Mouse (Mus musculus): ENCODE results near the gene Arhgef10l.
A peak's percentile ranks its signal among the peaks of the same experiment; 100 is the strongest.
"Not testable (repeated sequence)": the region's sequence is repeated elsewhere in the genome, so short reads cannot be mapped to it uniquely, and the experiment has no call there.

Arhgef10l gene

DNA sequence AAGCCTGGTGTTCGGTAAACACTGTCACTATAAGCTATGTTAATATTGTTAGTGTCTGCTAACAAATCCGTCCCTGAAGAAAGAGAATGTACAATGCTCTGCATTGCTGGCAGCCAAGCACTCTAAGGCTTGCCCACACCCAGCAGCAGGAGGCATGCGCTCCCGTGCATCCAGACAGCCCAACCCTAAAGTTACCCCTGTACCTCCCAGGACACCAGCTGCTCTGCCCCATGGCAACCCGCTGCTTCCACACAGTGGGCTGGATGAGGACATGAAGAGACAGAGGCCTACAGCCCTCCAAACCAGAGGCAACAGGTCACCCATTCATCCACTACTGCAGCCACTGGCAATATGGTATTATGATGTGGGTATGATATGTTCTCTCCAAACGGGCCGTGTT lies 60.0 kb downstream of the Arhgef10l start:
- no peak for DNase-seq (ENCODE audit: low spot score)

DNA sequence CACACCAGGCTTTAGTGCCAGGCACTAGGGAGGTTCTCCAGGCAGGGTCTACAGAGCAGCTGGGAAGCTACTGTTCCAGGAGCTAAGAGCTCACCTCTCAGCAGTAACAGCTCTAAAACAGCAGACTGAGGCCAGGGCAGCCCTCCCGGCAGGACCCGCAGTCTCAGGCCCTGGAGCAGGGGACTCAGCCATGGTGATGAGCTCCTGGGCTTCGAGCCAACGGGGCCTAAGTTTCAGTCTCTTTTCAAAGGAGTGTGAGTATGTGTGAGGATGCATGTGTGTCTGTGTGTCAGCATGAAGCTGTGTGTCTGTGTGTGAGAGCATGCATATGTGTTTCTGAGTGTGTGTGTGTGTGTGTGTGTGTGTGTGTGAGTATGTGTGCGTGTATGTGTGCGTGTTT lies 60.6 kb downstream of the Arhgef10l start:
- no peak for DNase-seq (ENCODE audit: low spot score)

DNA sequence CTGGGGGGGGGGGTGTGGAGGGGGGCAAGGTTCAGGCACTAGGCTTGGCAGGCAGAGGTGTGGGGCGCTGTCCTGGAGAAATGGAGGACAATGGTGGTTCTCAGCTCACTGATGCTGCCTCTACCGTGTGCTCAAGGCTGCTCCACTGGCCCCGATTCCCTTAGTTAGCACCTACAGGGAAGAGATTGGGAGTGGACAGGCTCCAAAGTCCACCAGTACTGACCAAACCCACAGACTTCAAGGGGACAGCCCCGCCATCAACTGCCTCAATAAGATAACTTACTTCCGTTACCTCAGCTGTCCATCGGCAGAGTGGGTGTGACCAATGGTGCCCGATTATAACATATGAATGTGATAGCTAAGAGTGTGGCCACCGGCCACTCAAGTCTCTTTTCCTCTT lies 61.3 kb downstream of the Arhgef10l start:
- no peak for DNase-seq (ENCODE audit: low spot score)

DNA sequence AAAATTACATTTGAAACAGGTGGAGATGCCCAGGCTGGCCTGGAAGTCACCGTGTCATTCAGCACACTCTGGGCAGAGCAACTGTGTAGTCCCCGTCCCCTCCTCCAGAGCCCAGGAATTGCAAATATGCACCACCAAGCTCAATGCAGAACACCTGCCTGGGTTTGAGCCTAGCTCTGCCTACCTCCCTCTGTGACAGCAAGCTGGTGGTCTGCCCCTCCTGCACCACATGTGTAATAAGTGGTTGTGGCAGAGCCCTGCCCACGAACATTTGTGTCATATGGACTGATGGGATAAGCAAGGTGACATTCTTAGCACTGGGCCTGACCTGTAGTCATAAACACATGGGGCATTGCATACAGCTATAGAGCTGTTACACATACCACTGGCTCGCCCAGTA lies 63.8 kb downstream of the Arhgef10l start:
- no peak for DNase-seq (ENCODE audit: low spot score)

DNA sequence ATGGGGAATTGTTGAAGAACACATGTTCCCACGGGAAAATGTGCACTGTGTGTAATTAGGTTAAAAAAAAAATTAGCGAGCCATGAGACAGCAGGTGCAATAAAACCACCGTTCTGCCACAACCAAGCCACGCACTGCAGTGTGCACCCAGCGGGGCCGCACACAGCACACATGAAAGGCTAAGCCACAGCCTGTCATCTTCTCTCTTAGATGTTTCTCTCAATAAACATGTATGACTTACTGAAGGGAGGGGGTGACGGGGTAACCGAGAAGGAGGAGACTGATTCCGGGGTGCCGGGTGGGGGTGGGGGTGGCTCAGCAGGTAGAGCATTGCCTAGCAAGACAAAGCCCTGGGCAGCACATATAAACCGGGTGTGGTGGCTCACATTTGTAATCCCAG lies 64.7 kb downstream of the Arhgef10l start:
- DNase-seq (ENCODE audit: low spot score) = no peak

DNA sequence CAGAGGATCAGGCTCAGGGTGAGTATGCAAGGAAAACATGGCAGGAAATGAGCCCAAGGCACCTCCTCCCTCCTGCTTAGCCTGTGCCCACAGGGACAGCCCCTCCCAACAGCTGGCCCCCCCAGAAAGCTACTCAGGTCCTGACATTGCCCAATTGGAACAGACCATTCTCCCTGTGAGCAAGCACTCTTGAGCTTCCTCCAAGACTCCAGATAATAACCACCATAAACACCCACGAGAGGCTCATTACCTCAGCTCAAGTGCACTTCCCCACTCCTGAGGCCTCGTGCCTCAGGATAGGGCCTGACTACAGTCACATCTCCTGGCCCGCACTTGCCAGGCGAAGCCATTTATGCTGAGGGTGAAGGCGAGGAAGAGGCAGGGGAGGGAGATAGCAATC lies 67.0 kb downstream of the Arhgef10l start:
- DNase-seq (ENCODE audit: low spot score) = no peak

DNA sequence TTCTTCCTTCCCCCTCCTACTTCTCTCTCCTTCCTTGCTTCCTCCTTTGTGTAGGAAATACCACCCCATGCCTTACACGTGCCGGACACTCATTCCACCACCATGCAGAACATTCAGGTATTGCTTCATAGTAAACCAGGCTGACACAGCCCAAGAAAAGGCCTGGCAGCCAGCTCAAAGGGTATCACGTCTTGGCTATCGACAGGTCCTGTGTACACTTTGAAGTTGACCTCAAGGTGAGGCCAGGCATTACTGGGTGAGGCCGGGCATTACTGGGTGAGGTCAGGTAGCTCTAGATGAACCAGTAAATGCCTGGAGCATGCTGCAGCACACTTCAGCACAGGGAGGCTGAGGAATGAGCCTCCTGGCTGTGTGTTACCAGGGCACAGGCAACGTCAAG lies 67.9 kb downstream of the Arhgef10l start:
- DNase-seq (ENCODE audit: low spot score) = no peak

DNA sequence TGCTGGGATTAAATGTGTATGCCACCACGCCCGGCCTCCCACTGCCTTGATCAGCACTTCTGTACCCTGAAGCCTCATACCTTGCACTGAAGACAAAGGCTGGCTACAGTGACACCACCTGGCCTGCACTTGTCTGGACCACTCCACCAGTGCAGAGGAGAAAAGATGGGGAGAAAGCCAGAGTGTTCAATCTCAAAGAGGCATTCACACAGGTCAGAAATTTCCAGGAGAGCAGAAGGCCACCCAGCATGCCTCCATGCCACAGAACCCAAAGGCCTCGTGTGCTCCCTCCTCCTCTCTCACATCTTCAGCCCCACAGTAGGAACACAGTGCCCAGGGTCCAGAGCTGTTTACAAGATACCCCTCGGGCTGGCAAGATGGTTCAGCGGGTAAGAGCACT lies 68.4 kb downstream of the Arhgef10l start:
- DNase-seq (ENCODE audit: low spot score) = no peak

DNA sequence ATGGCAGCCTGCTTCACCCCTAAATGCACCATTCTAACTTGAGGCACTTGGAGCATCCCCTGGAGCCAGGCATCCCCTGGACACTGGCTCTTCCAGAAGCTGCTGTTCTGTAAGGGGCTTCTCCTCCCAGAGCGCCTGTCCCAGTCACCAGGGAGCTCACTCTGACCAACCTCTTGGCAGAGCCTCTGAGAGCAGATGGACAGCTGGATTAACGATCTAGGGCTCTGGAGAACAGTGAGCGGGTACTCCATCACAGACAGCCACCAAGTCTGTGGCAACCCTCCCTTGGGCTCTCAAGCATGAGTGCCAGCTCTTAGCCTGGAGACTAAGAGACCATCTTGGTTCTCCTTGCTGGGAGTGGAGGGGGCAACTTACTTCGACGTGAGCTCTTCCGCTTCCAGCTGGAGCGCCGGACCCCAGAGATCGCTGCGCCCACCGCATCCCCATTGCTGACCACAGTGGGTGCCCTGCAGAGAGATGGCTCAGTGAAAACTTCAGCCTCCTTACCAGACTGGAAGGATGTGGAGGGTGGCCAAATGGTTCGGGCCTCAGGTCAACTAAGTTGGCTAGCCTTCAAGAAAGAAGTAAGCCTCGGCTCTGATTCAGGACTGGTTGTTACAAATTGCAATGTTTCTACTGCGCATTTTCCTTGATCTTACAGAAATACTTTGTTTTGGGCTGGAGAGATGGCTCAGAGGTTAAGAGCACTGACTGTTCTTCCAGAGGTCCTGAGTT lies 71.9 kb downstream of the Arhgef10l start:
- no peak for DNase-seq (ENCODE audit: low spot score)

DNA sequence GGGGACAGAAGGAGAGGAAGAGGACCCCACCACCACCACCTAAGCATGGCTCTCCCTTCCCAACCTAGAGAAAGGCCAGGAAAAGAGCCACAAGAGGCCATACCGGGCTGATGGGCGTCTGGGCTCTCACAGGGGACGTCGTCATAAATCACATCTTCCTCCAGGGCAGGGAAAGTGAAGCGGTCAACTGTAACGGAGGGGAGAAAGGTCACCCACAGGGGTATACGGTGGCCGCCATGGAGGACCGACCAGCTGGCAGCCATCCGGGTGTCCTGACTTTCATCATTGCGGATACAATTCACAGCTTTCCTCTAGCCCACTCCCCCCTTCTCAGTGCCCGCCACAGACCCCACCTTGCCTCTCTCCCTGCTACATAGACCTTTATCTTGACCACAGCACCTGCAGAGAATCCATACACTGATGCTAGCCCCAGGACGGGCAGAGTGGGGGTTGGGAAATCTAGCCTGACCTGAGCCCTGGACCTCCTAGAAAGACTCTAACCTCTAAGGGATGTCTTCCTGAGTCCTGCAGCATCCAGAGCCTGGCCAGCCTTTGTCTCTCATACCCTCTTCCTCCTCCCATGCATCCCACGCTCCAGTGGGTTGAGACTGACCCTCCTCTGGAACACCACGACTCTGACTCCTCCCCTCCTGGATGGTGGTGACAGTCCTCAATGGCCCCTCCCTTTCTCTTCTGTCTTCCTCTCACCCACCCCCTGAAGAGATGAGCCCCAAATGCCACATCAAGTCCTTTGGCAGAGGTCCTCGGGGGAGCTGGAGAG lies 72.6 kb downstream of the Arhgef10l start:
- DNase-seq (ENCODE audit: low spot score) = no peak

DNA sequence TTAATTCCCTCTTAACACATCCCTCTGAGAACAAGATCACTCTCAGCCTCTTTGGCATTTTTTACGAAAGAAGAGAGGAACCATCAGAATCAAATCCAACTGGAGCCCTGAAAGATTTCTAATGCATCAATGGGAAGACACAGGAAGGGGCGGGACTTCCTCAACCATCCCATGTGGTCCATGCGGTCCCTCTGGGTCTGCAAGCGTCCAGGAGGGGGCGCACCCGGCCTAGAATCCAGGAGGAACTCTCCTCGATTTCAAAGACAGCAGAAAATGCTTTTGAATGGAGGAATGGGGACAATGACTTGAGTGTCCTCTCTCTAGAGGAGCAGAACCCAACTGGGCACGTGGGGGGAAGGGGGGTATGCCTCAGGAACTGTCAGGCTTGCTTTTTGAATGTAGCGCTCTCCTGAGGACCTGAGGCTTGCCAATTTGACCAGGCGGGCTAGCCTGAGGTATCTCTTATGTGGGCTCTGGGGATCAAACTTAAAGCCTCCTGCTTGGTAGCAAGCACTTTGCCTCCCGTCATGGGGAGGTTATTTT lies 73.5 kb downstream of the Arhgef10l start:
- DNase-seq (ENCODE audit: low spot score) = peak; percentile 51

DNA sequence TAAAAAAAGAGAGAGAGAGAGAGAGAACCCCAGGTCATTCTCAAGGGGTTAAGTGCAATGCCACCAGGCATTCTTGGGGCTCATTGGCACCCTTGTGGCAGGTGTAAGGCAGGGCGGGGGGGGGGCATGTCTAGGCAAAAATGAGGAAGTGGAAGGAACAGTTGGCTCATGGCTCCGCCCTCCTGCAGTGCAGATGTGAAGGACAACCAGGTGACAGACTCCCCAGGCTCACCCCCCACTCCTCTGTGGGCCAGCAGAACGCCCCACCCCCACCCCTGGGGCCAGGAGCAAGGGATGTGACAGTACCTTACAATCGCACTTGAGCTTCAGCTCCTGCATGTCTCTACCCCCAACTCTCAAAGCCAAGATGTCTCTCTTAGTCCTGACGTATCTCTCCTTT lies 79.3 kb downstream of the Arhgef10l start:
- no peak for DNase-seq (ENCODE audit: low spot score)

DNA sequence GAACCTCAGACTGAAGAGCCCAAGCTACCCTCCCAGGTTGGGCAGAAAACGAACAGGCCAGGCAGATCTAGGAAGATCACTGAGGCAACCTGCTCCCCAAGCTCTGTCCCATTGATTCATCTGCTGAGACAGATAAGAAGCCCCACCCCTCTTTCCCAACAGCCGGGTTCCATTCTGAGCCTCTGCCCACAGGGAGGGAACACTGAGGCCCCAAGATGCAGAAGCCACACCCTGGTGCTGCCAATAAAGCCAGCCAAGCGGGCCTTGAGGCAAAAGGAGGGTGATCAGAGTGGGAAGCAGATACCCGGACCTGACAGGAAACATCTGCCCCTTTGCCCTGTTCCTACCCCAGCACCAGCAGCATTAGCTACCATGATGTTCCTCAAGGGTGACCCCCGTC lies 81.6 kb downstream of the Arhgef10l start:
- DNase-seq (ENCODE audit: low spot score) = no peak

DNA sequence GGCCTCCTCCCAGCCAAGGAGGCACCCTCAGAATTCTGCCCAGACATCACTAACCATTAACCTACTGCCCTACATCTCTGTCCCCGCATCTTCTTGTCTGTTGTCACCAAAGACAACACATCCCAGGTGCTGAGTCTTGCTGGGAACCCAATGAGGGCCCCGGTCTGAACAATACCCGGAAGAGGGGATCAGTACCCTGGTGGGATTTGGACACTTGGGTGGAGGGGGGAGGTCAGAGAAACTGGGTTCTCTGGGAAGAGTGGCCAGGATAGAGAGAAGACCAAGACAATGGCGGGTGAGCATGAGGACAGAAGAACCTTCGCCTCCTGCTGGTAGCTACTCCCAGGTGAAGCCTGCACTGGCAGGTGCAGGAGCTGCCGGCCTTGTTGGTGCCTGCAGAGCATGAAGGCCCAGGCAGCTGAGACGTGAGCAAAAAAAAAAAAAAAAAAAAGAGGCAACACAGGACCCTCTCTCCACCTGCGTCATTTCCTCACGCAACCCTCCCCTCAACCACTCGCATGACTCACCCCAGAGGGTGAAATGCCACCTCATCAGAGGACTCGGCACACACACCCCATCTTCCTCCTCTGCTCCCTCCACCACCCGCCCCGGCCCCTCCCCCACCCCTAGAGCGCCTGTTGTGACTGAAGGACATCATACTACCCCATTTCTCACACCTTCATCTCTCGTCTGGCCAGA lies 83.3 kb downstream of the Arhgef10l start:
- no peak for DNase-seq (ENCODE audit: low spot score)

DNA sequence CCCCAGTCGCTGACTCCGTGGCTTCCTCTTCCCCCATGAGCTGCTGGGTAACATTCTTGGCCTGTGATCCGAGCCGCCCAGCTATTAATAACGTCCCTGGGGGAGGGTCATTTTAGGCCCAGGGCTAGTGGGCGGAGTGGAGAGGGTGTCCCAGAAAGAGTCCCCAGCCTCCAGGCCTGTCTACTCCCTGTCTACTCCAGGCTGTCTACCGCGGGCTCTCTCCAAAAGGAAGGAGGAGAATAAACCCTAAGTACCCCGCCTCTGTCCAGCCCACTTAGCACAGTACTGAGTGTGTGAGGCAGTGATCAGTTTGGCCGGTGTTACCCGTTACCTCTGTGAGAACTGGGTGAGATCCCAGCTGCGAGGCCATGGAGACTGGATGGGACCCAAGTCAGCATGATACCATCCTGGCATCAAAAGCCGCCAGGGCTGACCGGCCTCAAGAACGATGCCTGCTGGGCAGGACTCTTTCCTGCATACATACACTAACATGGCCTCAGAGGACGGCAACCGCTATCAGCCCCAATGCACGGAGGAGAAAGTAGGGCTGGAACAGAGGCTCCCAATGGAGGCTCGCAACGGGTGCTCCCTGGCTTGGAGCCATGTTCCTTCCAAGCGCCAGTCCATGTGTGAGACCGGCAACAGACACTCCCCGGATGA lies 84.0 kb downstream of the Arhgef10l start:
- DNase-seq (ENCODE audit: low spot score) = no peak

DNA sequence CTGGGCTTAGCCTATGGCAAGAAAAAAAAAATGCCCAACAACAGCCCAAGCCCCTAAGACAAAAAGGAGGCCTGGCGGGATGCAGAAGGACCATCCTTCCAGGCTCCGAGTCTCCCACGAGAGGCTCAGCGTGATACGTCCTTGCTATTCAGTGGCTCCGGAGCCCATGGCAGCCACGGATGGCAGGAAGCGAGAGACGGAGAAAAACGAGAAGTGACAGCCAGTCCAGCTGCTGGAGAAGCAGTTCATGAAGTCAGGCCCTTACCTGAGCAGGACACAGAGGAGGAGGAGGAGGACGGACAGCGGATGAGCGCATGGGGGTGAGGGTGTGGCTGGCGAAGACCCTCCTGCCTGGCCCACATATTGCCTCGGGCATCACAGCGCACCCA lies 84.5 kb downstream of the Arhgef10l start:
- DNase-seq (ENCODE audit: low spot score) = no peak

DNA sequence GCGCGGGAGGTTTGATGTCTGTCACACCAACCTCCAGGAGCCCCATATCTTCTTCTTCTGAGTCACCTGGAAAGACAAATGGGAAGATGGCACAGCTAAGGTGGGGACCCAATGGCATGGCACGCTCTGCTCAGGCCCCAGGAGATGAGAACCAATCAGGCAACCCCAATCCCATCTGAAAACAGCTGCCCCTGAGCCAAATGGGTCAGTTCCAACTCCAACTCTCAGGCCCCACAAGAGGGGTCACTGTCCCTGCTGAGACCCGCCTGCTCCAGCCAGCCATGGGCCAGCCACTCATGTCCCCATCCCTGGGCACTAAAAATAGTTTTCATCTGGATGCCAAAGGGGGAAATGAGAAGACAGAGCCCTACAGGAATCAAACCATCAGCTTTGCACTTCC lies 84.9 kb downstream of the Arhgef10l start:
- DNase-seq (ENCODE audit: low spot score) = no peak

DNA sequence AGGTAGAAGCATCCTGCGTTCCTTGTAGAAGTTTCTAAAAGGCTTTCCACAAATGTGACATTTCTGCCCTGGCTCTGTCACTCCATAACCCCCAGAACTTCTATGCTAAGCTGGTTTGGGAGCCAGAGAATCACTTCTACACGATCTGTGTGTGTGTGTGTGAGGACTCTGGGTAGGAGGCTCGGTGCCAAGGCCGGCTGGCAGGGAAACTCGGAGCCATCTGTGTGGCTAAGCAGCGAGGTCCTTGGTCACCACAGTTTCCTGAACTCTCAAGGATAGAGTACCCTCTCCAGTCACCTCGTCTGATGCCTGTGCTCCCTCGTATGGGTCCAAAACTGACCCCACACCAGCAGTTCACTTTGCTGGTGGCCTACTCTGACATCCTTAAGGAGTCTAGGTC lies 86.2 kb downstream of the Arhgef10l start:
- DNase-seq (ENCODE audit: low spot score) = no peak

DNA sequence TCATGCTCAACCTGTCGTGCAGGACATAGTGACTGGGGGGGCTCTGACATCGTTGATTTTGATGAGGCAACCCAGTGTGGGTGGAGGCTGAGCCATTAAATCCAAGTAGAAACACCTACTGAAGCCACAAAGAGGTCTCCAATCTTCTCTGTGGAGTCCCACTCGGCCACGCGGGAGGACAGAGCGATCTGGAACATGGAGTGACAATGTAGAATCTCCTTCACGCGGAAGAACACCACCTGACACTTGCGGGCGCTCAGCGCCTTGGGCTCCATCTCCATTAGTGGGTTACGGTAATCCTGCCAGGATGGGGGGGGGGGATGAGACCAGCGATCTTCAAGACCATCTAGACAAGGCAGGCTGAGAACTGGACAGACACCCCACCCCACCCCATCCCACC lies 86.7 kb downstream of the Arhgef10l start:
- DNase-seq (ENCODE audit: low spot score) = no peak

DNA sequence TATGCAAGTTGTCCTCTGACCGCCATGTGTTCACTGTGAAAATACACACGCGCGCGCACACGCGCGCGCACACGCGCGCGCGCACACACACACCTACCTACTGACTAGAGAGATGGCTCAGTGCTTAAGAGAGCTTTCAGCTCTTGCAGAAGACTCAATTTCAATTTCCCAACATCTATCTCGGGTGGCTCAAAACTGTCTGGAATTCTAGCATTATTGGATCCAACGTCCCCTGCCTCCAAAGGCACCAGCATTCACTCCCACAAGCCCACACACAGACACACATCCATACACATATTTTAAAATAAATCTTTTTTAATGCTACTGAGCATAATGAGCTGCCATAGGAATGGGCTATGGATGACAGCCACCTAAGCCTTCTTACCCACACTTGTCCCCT lies 89.2 kb downstream of the Arhgef10l start:
- DNase-seq (ENCODE audit: low spot score) = no peak

DNA sequence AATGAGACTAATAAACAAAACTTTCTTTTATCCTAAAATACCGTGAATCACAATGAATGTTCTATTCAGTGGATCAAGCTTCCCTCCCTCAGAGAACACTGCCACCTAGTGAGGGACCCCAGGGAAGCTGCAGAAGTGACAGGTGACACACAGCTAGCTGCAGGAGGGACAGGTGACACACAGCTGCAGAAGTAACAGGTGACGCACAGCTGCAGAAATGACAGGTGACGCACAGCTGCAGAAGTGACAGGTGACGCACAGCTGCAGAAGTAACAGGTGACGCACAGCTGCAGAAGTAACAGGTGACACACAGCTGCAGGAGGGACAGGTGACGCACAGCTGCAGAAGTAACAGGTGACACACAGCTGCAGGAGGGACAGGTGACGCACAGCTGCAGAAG lies 90.9 kb downstream of the Arhgef10l start:
- not testable (repeated sequence) for DNase-seq (ENCODE audit: low spot score)

DNA sequence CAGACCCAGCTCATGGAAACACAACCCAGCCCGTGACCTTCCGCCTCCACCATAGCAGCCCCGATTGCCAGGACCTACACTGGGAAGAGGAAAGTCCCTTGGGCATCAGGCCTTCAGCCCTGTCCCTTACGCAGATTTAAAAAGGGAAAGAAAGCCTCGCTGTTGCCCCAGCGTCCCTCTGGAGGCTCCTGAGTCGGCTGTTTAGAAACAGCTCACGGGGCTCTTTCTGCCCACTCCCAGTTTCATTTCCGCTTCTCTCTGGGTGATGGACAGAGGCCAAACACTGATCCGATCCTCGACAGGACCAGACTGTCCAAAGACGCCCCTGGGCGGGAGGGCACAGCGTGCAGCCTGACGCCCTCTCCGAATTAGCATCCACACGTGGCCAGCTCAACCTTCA lies 93.4 kb downstream of the Arhgef10l start:
- DNase-seq (ENCODE audit: low spot score) = no peak

Data from layer of hippocampus, adult 9-10 months (tissue).